22 mouse cellular contexts compared by ENCODE assay signal in the genomic region with DNA sequence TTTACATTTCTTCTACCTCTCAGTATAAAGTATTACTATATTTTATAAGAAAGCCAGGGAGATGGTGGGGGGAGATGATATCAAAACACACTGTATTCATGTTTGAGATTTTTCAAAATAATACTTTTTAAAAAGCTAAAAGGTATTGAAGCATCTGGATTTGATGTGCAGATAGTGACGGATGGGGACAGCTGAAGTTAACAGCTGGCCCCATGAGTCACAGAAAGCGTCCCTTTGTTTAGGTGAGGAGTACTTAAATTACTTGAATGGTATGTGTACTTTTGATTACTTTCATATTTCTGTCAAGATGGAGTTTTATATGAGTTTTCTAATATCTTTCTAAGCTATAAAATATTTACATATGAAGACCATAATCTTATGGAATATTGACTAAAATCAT.
DNase-seq lines count a peak whose midpoint lies in the region; ATAC-seq and TF ChIP-seq lines count a peak whose summit lies in the region.
"Had no signal": no experiment of that assay in that cellular context is flagged by ENCODE, and none has a peak within 500 bp of the region (broad histone marks: within the 10 kb centered on the region; RNA-seq: fewer than 3 reads in every experiment).

No protein-coding gene starts in this region.

- peak; percentile 67; the same call in 1 of the 2 replicates for ATAC-seq in limb, embryonic 14.5 days (ENCODE audit: low FRiP score, low read depth)
- ATAC-seq: activated CD4-positive, CD25-positive, alpha-beta regulatory T cell, adult 4 months; CD4-positive, CD25-positive, alpha-beta regulatory T cell, adult 4 months; Patski had no signal

- no peaks in the 10 kb centered on the region for H3K27me3 ChIP-seq in limb, embryonic 14.5 days (ENCODE audit: control insufficient read depth, insufficient read depth, low read length)
- H3K27me3 ChIP-seq in limb, embryonic 10.5 days (ENCODE audit: low read depth, poor library complexity, severe bottlenecking), result no peaks in the 10 kb centered on the region
- no peaks in the 10 kb centered on the region for H3K27me3 ChIP-seq in C2C12 (ENCODE audit: control insufficient read depth, insufficient read depth, insufficient read length)
- no peaks in the 10 kb centered on the region for H3K27me3 ChIP-seq in myocyte (ENCODE audit: control insufficient read depth, insufficient read depth, insufficient read length)
- H3K27me3 ChIP-seq: CH12.LX, Patski had no signal

- whole genome bisulfite sequencing in limb, embryonic 14.5 days, result 62% methylated on average over 2 of the region's 2 CpGs
- 74% methylated on average over 2 of the region's 2 CpGs for WGBS in limb, embryonic 10.5 days

- no peak for DNase-seq in limb, embryonic 14.5 days (ENCODE audit: low spot score)
- DNase-seq in limb, embryonic 10.5 days (ENCODE audit: low spot score), result no peak
- DNase-seq in embryo, embryonic 9.5 days (ENCODE audit: extremely low spot score), result no peak
- DNase-seq in B cell, adult 2 months, result no peak
- DNase-seq: adrenal gland, adult 2 months; adrenal gland, adult 8-10 months; adrenal gland, postnatal 10 days; adrenal gland, postnatal 14 days; adrenal gland, postnatal 25 days; adrenal gland, postnatal 36 days; cerebellum, adult 11 months; cerebellum, adult 11-12 months; cerebellum, adult 18-20 months; cerebellum, adult 2 months; cerebellum, adult 8-10 months had no signal

- H3K4me3 ChIP-seq in limb, embryonic 14.5 days (replicated peaks; ENCODE audit: low read length), result no peak overlapping the region
- no peak overlapping the region for H3K4me3 ChIP-seq in limb, embryonic 10.5 days
- H3K4me3 ChIP-seq in C2C12 (ENCODE audit: insufficient read depth, poor library complexity, severe bottlenecking), result no peak overlapping the region
- H3K4me3 ChIP-seq in myocyte, result no peak overlapping the region

- no peak overlapping the region for H3K9ac ChIP-seq in limb, embryonic 14.5 days (ENCODE audit: low read depth, low read length, severe bottlenecking)

- no peaks in the 10 kb centered on the region for H3K4me1 ChIP-seq in limb, embryonic 14.5 days (ENCODE audit: control insufficient read depth, insufficient read depth, low read length)
- no peaks in the 10 kb centered on the region for H3K4me1 ChIP-seq in limb, embryonic 10.5 days

- H3ac ChIP-seq in C2C12 (ENCODE audit: control insufficient read depth, insufficient read length, low read depth) (no peak overlapping the region), myocyte (ENCODE audit: control insufficient read depth, insufficient read length) (no peak overlapping the region)

- TF ChIP-seq CTCF in C2C12 (IDR thresholded peaks at IDR 0.05; ENCODE audit: control insufficient read depth, insufficient read depth, insufficient read length), result no peak

- peaks cover 5% of the 10 kb centered on the region for H3K79me3 ChIP-seq in C2C12 (ENCODE audit: low read depth)

- peaks cover 10% of the 10 kb centered on the region for H3K79me2 ChIP-seq in C2C12 (ENCODE audit: control insufficient read depth, insufficient read depth)
- no peaks in the 10 kb centered on the region for H3K79me2 ChIP-seq in myocyte (ENCODE audit: control insufficient read depth, insufficient read depth)

- H3K36me3 ChIP-seq in limb, embryonic 14.5 days (ENCODE audit: control insufficient read depth, insufficient read depth, low read length), result peaks cover 31% of the 10 kb centered on the region
- peaks cover 30% of the 10 kb centered on the region for H3K36me3 ChIP-seq in limb, embryonic 10.5 days
- H3K36me3 ChIP-seq in C2C12 (ENCODE audit: control insufficient read depth, insufficient read depth), result peaks cover 63% of the 10 kb centered on the region
- H3K36me3 ChIP-seq in myocyte (ENCODE audit: control insufficient read depth, insufficient read depth), result peaks cover 26% of the 10 kb centered on the region
- H3K36me3 ChIP-seq: G1E had no signal

- no peak for TF ChIP-seq POLR2A in limb, embryonic 14.5 days (IDR thresholded peaks at IDR 0.05; ENCODE audit: borderline replicate concordance, extremely low read depth, insufficient read depth, insufficient read length)
- TF ChIP-seq POLR2A in myocyte (IDR thresholded peaks at IDR 0.05; ENCODE audit: insufficient read length, low read depth), result no peak

- H3K9me3 ChIP-seq in limb, embryonic 14.5 days (ENCODE audit: control insufficient read depth, low read length), result no peaks in the 10 kb centered on the region
- no peaks in the 10 kb centered on the region for H3K9me3 ChIP-seq in limb, embryonic 10.5 days (replicated peaks)
- H3K9me3 ChIP-seq: G1E had no signal

- no peak overlapping the region for H3K27ac ChIP-seq in limb, embryonic 14.5 days (replicated peaks; ENCODE audit: low read depth, low read length)
- no peak overlapping the region for H3K27ac ChIP-seq in limb, embryonic 10.5 days

- no peak overlapping the region for H3K4me2 ChIP-seq in limb, embryonic 14.5 days (replicated peaks; ENCODE audit: low read depth, low read length, severe bottlenecking)
- H3K4me2 ChIP-seq in myocyte (ENCODE audit: low read depth), result peak overlapping the region; percentile 12

TF ChIP-seq in C2C12, 6 proteins besides CTCF, POLR2A, EP300 and RAD21:
- TF ChIP-seq FOSL1 (IDR thresholded peaks at IDR 0.05; ENCODE audit: insufficient read depth, low read length, poor library complexity, severe bottlenecking) (peak; percentile 57), MAX (IDR thresholded peaks at IDR 0.05) (no peak), MYOD1 (IDR thresholded peaks at IDR 0.05; ENCODE audit: control insufficient read depth, insufficient read length, low read depth) (peak; percentile 97), CEBPB (IDR thresholded peaks at IDR 0.05; ENCODE audit: low read depth) (no peak), USF1 (IDR thresholded peaks at IDR 0.05; ENCODE audit: low read depth) (no peak), MYOG (IDR thresholded peaks at IDR 0.05; ENCODE audit: control insufficient read depth, extremely low read depth, insufficient read length) (no peak)
TF ChIP-seq in C2C12: peak in this region for 2.

TF ChIP-seq in myocyte, 11 proteins besides CTCF, POLR2A, EP300 and RAD21:
- no peak for TF ChIP-seq E2F4 (IDR thresholded peaks at IDR 0.05; ENCODE audit: insufficient read depth)
- no peak for TF ChIP-seq CEBPB (IDR thresholded peaks at IDR 0.05; ENCODE audit: insufficient read depth, poor library complexity, severe bottlenecking)
- TF ChIP-seq POLR2AphosphoS2 (IDR thresholded peaks at IDR 0.05; ENCODE audit: insufficient read length, low read depth), result no peak
- peak; percentile 69 for TF ChIP-seq TCF3 (IDR thresholded peaks at IDR 0.05; ENCODE audit: insufficient read length, low read depth)
- TF ChIP-seq REST (IDR thresholded peaks at IDR 0.05; ENCODE audit: insufficient read depth, insufficient read length), result no peak
- TF ChIP-seq MYOD1 (IDR thresholded peaks at IDR 0.05; ENCODE audit: control insufficient read depth in 1 of 3, insufficient read length in 2 of 3, low read depth in 2 of 3), result peak; percentile 56 to 94 (median 94)
- TF ChIP-seq MYOG (IDR thresholded peaks at IDR 0.05; ENCODE audit: control insufficient read depth in 1 of 3, insufficient read depth in 1 of 3, insufficient read length in 2 of 3, low read depth in 2 of 3), result peak in 1 of 3 experiments; percentile 12
- no peak for TF ChIP-seq MAX (IDR thresholded peaks at IDR 0.05; ENCODE audit: low read depth)
- peak; percentile 96 for TF ChIP-seq TCF12 (IDR thresholded peaks at IDR 0.05; ENCODE audit: insufficient read depth, poor library complexity, severe bottlenecking)
- no peak for TF ChIP-seq USF1 (IDR thresholded peaks at IDR 0.05; ENCODE audit: low read depth)
